Comparison of ENCODE assay signal across 11 mouse cellular contexts in the genomic region with DNA sequence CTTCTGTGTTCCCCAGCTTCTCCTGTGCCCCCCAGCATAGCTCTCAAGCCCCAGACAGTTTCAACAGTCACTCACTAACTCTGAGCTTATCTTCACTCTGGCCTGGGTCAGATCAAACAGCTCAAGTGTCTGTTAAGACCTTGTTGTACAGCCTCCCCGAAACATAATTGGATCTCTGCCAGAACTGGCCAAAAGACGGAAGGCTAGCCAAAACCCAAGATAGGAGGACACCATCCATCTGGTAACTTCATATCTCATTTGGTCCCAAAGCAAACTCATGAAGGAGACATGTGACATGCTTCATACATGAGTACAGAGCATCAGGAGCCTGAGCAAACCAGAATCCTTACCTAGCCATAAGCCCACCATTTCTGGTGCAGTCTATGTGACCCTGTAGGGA. TPM values are rescaled to one million over a fixed set of nuclear protein-coding genes. Genes with fewer than 3 reads are reported as not detected.
DNase-seq lines count a peak whose midpoint lies in the region; ATAC-seq and TF ChIP-seq lines count a peak whose summit lies in the region.
"Had no signal": no experiment of that assay in that cellular context is flagged by ENCODE, and none has a peak within 500 bp of the region (broad histone marks: within the 10 kb centered on the region; RNA-seq: fewer than 3 reads in every experiment).

No protein-coding gene starts in this region.

- no peaks in the 10 kb centered on the region for H3K36me3 ChIP-seq in liver, postnatal 0 days (replicated peaks; ENCODE audit: insufficient read depth, low read length)
- H3K36me3 ChIP-seq in heart, embryonic 16.5 days (ENCODE audit: control insufficient read depth, insufficient read depth): no peaks in the 10 kb centered on the region
- H3K36me3 ChIP-seq: G1E had no signal

- H3K9me3 ChIP-seq in liver, postnatal 0 days (ENCODE audit: low read length): no peaks in the 10 kb centered on the region
- H3K9me3 ChIP-seq in heart, embryonic 16.5 days (replicated peaks; ENCODE audit: control insufficient read depth, low read length): no peaks in the 10 kb centered on the region
- H3K9me3 ChIP-seq: G1E had no signal

- peak overlapping the region; percentile 1; the same call in 1 of the 2 replicates for H3K4me2 ChIP-seq in liver, postnatal 0 days (ENCODE audit: low read depth, low read length)
- H3K4me2 ChIP-seq in heart, embryonic 16.5 days (ENCODE audit: low read depth, low read length): 0 out of 2 replicates have a peak overlapping the region, but pooled peaks have one; percentile 4
- H3K4me2 ChIP-seq: liver, embryonic 11.5 days had no signal

- H3K4me1 ChIP-seq in liver, postnatal 0 days (ENCODE audit: insufficient read depth): peaks cover 26% of the 10 kb centered on the region
- peaks cover 28% of the 10 kb centered on the region for H3K4me1 ChIP-seq in heart, embryonic 16.5 days (ENCODE audit: control insufficient read depth, insufficient read depth, low read length)

- TF ChIP-seq EP300 in liver, postnatal 0 days (IDR thresholded peaks at IDR 0.05; ENCODE audit: low read depth): no peak

- H3K27ac ChIP-seq in liver, postnatal 0 days (ENCODE audit: low read depth): no peak overlapping the region
- peak overlapping the region; percentile 61 for H3K27ac ChIP-seq in heart, embryonic 16.5 days (ENCODE audit: low read length)

- H3K4me3 ChIP-seq in liver, postnatal 0 days (ENCODE audit: low read depth, low read length): no peak overlapping the region
- H3K4me3 ChIP-seq in heart, embryonic 16.5 days (ENCODE audit: low read length): no peak overlapping the region

- 38% methylated on average over 2 of the region's 2 CpGs for WGBS in liver, postnatal 0 days (ENCODE audit: insufficient replicate concordance)
- WGBS in heart, embryonic 16.5 days: 8% methylated on average over 2 of the region's 2 CpGs

- H3K27me3 ChIP-seq in liver, postnatal 0 days (ENCODE audit: insufficient read depth, low read length): peaks cover 9% of the 10 kb centered on the region; the same call in 1 of the 2 replicates
- peaks cover 3% of the 10 kb centered on the region for H3K27me3 ChIP-seq in heart, embryonic 16.5 days (ENCODE audit: control insufficient read depth, insufficient read depth, low read length)

- TF ChIP-seq CTCF in liver, postnatal 0 days (IDR thresholded peaks at IDR 0.05; ENCODE audit: low read depth): no peak

- H3K9ac ChIP-seq in liver, postnatal 0 days (replicated peaks): no peak overlapping the region
- no peak overlapping the region for H3K9ac ChIP-seq in heart, embryonic 16.5 days (ENCODE audit: low read length)

- peak; percentile 92 for DNase-seq in heart, adult 11 months
- no peak for DNase-seq in heart, adult 8-10 months (ENCODE audit: low spot score)
- no peak for DNase-seq in liver, postnatal 0 days
- no peak for DNase-seq in liver
- peak; percentile 10 to 23 for DNase-seq in B cell, adult 2 months
- no peak for DNase-seq in frontal cortex, postnatal 36 days (ENCODE audit: low spot score in 2 of 2)
- DNase-seq: gastrocnemius, postnatal 25 days; right cerebral cortex, postnatal 14 days had no signal

- no peak for ATAC-seq in liver, postnatal 0 days
- ATAC-seq in heart, embryonic 16.5 days (replicated peaks; ENCODE audit: extremely low read depth, insufficient read depth, low FRiP score): 0 out of 2 replicates have a peak, but pooled peaks have one; percentile 21

RNA-seq across cellular contexts. Expression of gene Nuak2, which starts 3.9 kb away (rescaled TPM):
- total RNA-seq in heart, adult 8-10 months (2022): 1 to 10 TPM; 3.8 to 5.2 (median 4.0) TPM
- polyA plus RNA-seq in liver, postnatal 0 days (2015; fragmentation: Nextera tagmentation; extraction: Ambion mirVana): 6.0 and 6.8 TPM in 2 replicates
- 3.4 and 4.3 TPM in 2 replicates for polyA plus RNA-seq in heart, embryonic 16.5 days (2015; fragmentation: Nextera tagmentation; extraction: Ambion mirVana)
- polyA plus RNA-seq: G1E had no signal

RNA-seq across cellular contexts. Expression of gene Klhdc8a, which starts 13.6 kb away (rescaled TPM):
- 10 to 100 TPM; 11.8 to 22.9 (median 17.5) TPM for total RNA-seq in heart, adult 8-10 months (2022)
- polyA plus RNA-seq in liver, postnatal 0 days (2015; fragmentation: Nextera tagmentation; extraction: Ambion mirVana): 0.32 and 0.40 TPM in 2 replicates
- polyA plus RNA-seq in heart, embryonic 16.5 days (2015; fragmentation: Nextera tagmentation; extraction: Ambion mirVana): 0.49 and 0.62 TPM in 2 replicates
- polyA plus RNA-seq: G1E had no signal

Comparison
In these comparisons a context has a peak if more than half of its experiments do, and no peak if none do; other contexts are left out.
1. DNase-seq: peak in heart, adult 11 months (single experiment) and B cell, adult 2 months (2 of 2); none in heart, adult 8-10 months (single experiment), liver, postnatal 0 days (single experiment), liver (single experiment) and frontal cortex, postnatal 36 days (0 of 2).